Mouse (Mus musculus): Measurements from ENCODE around the gene Rplp1.
A peak's percentile ranks its signal among the peaks of the same experiment; 100 is the strongest.

The Rplp1 gene

GRCm38 (mm10) chr9:61911300-61912128, 2.8 kb downstream of the Rplp1 start:
- DNase-seq (ENCODE audit: low read depth, low spot score): no peak

GRCm38 (mm10) chr9:61910526-61911256, 3.7 kb downstream of the Rplp1 start:
- DNase-seq (ENCODE audit: low read depth, low spot score): peak; percentile 31

DNA sequence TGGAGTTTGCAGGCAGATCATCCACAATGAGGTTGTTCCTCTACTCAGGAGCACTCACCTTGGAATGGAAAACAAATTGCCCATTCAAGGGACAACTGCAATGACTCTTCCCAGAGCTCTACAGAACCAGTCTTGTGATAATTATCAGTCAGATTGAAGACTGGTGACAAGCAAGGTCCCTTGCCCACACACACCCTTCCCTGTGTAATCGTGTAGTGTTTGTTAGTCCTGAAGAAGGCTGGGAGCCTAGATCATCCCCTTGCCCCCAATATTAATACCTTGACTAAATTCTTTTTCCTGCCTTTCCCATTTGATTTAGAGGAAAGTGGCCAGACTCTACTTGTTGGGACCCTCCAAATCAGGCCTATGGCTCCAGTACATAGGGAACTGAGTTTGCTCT, 4.7 kb downstream of the Rplp1 start:
- no peak for DNase-seq (ENCODE audit: low read depth, low spot score)

GRCm38 (mm10) chr9:61908832-61909407, 5.4 kb downstream of the Rplp1 start:
- no peak for DNase-seq (ENCODE audit: low read depth, low spot score)

DNA sequence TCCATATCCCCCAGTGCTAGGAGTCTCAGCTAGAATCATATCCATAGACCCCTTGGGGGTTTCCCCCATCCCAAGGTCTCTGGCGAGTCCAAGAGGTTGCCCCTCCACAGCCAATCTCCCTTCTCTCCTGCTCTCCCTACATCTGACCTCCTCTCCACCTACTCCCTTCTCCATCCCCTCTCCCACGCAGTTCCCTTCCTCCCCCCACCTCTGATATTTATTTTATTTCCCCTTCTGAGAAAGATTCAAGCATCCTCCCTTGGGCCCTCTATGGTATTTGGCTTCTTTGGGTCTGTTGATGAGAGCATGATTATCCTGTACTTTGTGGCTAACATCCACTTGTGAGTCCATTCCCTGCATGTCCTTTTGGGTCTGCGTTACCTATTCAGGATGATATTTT, 6.0 kb downstream of the Rplp1 start:
- no peak for DNase-seq (ENCODE audit: low read depth, low spot score)

- no peak for DNase-seq (ENCODE audit: low read depth, low spot score)
Observed at GRCm38 (mm10) chr9:61907621-61908295, 6.6 kb downstream of the Rplp1 start.

DNA sequence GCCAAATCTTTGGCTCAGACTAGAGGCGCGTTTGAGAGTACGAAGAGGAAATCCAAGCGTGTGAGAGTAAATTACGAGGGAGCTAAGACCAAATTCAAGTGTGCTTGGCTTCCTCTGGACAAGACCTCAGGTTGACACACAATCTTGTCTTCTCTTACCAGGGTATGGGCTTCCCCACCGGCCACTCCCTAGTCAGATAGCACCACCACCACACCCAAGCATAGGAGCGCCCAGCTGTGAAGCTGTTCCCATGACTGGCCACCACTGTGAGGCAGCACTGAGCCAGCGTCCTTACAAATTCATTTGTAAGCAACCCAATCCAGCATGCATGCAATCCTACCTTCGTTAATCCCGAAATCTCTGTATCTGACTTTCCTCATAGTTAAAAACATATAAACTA, 7.4 kb downstream of the Rplp1 start:
- DNase-seq (ENCODE audit: low read depth, low spot score): peak; percentile 74

GRCm38 (mm10) chr9:61905576-61905975, 8.8 kb downstream of the Rplp1 start:
- DNase-seq (ENCODE audit: low read depth, low spot score): no peak

DNA sequence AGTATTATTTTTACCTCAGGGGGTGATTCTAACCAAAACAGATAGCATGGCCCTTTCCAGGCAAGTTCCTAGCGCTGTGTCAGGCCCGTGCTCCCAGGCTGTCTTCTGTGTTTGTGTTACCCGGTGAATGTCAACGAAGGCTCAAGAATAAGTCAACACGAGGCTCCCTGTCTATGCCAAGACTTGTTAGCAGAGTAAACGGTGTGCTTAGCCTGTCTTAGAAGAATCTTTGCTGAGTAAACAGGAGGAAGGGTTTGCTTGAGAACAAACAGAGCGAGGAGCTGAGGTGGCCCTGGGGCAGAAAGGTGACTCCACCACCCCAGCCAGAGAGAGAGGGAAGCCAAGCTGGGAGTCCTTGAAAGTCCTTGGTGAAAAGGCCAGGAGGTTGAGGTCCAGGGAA, 10.1 kb downstream of the Rplp1 start:
- no peak for DNase-seq (ENCODE audit: low read depth, low spot score)

GRCm38 (mm10) chr9:61902445-61902844, 11.9 kb downstream of the Rplp1 start:
- DNase-seq (ENCODE audit: low read depth, low spot score): no peak

- no peak for DNase-seq (ENCODE audit: low read depth, low spot score)
Observed at GRCm38 (mm10) chr9:61901574-61901973, 12.8 kb downstream of the Rplp1 start.

DNA sequence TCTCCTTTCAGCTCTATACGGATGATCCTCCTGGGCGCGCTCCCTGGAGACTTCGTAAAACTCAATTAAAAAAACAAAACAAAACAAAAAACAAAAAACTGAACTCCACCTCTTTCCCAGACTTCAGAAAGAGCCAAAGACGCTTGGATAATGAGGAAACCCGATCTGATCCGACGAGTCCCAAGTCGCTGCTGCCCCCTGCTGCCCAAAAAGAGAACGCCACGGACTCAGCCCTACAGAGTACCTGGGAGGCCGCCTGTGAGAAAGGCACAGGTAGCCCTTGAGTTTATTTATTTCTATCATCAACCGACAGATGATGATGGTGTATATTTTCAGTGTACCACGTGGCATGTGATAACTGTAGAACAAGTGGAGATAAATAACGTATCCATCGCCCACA, 14.5 kb downstream of the Rplp1 start:
- DNase-seq (ENCODE audit: low read depth, low spot score): peak; percentile 85

DNA sequence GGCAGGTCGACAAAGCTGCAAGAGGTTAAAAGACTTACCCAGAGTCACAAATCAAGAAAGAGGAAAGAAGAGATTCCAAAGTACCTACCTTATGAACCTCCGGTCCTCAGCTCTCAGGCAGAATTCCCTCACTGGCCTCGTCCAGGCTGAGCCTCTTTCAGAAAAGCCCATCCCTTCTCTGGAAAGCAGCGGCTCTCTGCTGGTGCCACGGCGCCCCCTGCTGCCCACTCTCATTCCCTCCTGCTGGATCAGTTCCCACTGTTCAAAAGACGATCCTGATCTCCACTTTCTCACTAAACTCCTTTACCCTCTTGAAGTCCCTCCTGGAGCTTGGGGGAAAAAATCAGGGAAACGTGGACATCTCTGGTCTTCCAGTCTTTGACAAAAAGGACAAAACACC, 15.9 kb downstream of the Rplp1 start:
- peak; percentile 86 for DNase-seq (ENCODE audit: low read depth, low spot score)

- DNase-seq (ENCODE audit: low read depth, low spot score): no peak
Observed at GRCm38 (mm10) chr9:61895014-61895413, 19.3 kb downstream of the Rplp1 start.

DNA sequence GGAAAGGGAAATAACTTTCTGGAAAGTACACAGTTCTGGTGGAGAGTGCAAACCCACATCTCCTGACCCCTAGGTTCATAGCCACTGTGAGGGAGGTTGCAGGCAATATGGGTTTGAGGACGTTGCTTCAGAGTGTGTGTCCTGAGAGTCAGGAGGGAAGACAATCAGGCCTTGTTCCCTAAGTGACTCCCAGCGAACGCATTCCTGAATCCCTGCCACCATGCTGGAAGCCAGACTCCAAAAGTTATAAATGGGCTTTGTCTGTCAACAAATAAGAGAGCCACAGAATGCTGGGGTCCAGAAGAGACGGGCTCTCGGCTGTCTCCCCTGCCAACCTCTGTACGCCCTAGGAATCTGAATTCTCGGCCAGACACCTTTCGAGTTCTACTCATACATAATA, 24.5 kb downstream of the Rplp1 start:
- DNase-seq (ENCODE audit: low read depth, low spot score): no peak

- DNase-seq (ENCODE audit: low read depth, low spot score): no peak
Observed at GRCm38 (mm10) chr9:61887661-61888379, 26.5 kb downstream of the Rplp1 start.

GRCm38 (mm10) chr9:61885964-61886363, 28.4 kb downstream of the Rplp1 start:
- DNase-seq (ENCODE audit: low read depth, low spot score): no peak

DNA sequence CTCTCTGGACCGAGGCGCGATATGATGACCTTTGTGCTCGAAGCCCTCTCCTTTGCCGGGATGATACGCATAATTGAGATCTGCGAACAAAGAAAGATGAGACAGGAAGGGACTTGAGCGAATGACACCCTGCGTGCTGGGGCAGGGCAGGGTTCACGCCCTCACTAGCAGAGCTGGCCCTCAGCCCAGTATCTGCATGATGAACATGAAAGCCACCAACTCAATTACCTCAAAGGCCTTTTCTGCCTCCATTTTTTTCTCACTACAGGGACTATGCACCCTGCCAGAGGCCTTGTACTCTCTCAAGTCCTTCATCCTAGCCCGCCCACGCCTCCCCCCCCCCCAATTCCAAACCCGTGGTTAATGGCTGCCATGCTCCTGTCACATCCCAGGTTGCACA, 29.4 kb downstream of the Rplp1 start:
- no peak for DNase-seq (ENCODE audit: low read depth, low spot score)

DNA sequence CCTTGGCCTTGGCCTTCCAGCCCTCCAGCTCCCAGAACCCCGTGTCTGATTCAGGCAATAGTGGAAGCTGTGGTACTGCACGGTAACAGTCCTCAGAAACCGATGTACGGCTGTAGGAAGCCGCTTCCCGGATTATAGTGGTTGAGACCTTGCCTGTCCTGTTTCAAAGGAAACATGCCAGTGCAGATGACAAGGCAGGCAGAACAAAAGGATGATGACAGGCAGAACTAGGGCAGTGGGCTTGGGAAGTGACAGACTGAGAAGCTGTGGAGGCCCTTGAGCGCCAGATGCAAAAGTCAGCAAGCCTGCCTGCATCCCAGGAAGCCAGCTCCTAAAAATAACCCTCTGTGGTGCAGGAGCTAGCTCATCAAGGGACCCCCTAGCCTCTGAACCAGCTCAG, 30.0 kb downstream of the Rplp1 start:
- no peak for DNase-seq (ENCODE audit: low read depth, low spot score)

GRCm38 (mm10) chr9:61882179-61882578, 32.2 kb downstream of the Rplp1 start:
- DNase-seq (ENCODE audit: low read depth, low spot score): no peak

GRCm38 (mm10) chr9:61878889-61879288, 35.5 kb downstream of the Rplp1 start:
- DNase-seq (ENCODE audit: low read depth, low spot score): peak; percentile 76
